Mouse (Mus musculus): ENCODE data around the gene Pak3. TPM values are rescaled to one million over a fixed set of nuclear protein-coding genes. Genes with fewer than 3 reads are reported as not detected.

Gene Pak3
- polyA plus RNA-seq, 1 experiment from 2014 or later = 8.7 TPM

DNA sequence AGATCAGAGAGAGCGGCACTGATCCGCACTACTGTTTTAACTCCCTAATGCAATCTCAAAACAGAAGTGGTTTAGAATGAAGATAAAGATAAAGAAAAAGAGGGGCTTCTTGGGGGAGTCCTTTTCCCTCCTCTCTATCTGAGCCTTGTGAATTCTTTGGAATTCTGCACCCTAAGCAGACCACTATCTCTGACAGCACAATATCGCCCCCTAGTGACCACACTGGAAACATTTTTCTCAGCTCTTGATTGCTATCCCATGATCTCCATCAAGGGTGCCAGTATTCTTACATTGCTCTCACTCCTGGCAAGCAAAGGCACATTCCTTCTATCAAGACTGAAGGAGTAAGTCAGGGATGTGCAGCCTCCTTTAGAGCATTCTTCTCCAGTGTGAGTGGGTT is 149.9 kb downstream of the Pak3 start:
- ATAC-seq = no peak
- WGBS = 44% methylated on average over 3 of the region's 3 CpGs
- Histone ChIP-seq H3K4me1 (replicated peaks) (no peaks in the 10 kb centered on the region), H3K36me3 (no peaks in the 10 kb centered on the region), H3K9ac (no peak overlapping the region), H3K9me3 (no peaks in the 10 kb centered on the region), H3K4me3 (replicated peaks) (no peak overlapping the region), H3K27me3 (replicated peaks) (peaks cover 5% of the 10 kb centered on the region; the same call in 1 of the 2 replicates), H3K27ac (no peak overlapping the region), H3K4me2 (replicated peaks) (no peak overlapping the region)

DNA sequence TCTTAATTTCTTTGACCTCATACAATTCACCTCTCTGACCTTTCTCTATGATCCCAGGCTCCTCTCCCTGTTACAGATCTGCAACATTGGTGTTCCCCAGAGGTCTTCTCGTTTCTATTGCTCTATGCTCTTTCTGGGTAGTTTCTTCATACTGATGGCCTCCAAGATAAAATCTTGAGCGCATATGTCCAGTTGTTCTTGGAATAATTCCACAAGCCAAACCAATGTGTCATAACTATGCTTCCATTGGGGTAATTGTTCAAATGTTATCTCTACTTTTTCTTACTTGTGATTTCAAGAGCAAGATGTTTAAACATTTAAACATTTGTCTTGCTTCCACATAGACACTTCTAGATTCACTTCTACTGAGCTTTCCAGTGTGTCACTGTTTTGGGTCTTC is 160.2 kb downstream of the Pak3 start:
- no peaks in the 10 kb centered on the region for H3K4me1 ChIP-seq (replicated peaks)
- H3K9me3 ChIP-seq = no peaks in the 10 kb centered on the region
- H3K27ac ChIP-seq = no peak overlapping the region
- WGBS = 73% methylated on average over 2 of the region's 2 CpGs
- ATAC-seq = no peak
- no peaks in the 10 kb centered on the region for H3K36me3 ChIP-seq
- no peak overlapping the region for H3K4me3 ChIP-seq (replicated peaks)
- H3K9ac ChIP-seq = no peak overlapping the region
- H3K27me3 ChIP-seq (replicated peaks) = no peaks in the 10 kb centered on the region
- no peak overlapping the region for H3K4me2 ChIP-seq (replicated peaks)

DNA sequence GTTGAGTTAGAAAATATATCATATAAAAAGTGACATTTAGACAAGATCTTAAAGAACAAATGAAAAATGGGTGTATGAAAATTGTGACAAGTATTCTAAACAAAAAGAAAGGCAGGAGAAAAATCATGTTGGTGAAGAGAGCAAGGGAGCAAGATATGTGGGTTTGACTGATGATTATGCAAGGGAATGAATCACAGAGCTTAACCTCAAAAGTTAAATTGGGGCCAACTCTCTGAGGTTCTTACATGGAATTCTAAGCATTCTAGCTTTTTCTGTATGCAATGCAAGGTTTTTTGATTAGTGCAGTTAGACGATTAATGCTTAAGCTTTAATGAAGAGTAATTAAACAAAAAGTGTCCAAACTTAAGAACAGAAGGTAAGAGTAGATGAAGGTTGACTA is 203.9 kb downstream of the Pak3 start:
- Histone ChIP-seq H3K9ac (no peak overlapping the region), H3K27ac (no peak overlapping the region), H3K4me1 (replicated peaks) (no peaks in the 10 kb centered on the region), H3K4me2 (replicated peaks) (no peak overlapping the region), H3K27me3 (replicated peaks) (no peaks in the 10 kb centered on the region), H3K9me3 (no peaks in the 10 kb centered on the region), H3K36me3 (no peaks in the 10 kb centered on the region), H3K4me3 (replicated peaks) (no peak overlapping the region)
- 76% methylated on average over 1 of the region's 1 CpGs for WGBS
- no peak for ATAC-seq

DNA sequence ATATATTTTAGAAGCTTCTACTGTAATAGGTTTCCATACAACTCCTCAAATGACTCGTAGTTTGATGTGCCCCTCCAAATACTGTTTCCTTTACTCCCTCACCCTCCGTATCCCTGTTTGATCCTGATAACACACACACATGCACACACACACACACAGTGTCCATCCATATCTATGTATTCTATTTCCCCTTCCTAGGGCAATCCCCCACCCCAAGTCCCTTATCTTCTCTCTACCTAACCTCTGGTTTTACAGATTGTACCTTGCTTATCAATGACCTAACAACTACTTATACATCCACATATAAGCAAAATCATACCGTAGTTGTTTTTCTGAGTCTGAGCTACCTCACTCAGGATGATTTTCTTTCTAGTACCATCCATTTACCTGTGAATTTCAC is 207.0 kb downstream of the Pak3 start:
- WGBS = 86% methylated on average over 3 of the region's 3 CpGs
- ATAC-seq = no peak

DNA sequence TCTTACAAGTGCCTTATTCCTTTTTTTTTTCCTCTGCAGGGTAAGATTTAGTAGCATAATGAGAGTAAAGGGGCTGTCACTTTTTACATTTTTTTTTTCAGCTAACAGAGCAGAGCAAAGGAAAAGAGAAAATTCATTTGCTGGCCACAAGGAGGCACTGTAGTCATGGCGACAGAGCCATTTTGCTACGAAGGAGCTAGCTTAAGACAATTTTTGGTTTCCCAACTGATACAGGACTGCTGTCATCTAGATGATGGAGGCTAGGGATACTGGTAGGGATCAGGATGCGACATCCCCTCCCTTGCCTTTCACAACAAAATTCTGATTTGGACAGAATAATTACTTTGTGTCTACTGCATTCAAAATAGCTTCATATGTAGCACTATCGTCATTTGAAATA is 217.6 kb downstream of the Pak3 start:
- Histone ChIP-seq H3K4me2 (replicated peaks) (no peak overlapping the region), H3K36me3 (no peaks in the 10 kb centered on the region), H3K4me3 (replicated peaks) (no peak overlapping the region), H3K27me3 (replicated peaks) (no peaks in the 10 kb centered on the region), H3K9me3 (no peaks in the 10 kb centered on the region), H3K9ac (no peak overlapping the region), H3K4me1 (replicated peaks) (no peaks in the 10 kb centered on the region), H3K27ac (no peak overlapping the region)
- 33% methylated on average over 4 of the region's 4 CpGs for WGBS
- no peak for ATAC-seq

More for the DNA sequence above, 207.0 kb downstream of the Pak3 start:
- no peaks in the 10 kb centered on the region for H3K9me3 ChIP-seq
- H3K9ac ChIP-seq = no peak overlapping the region
- no peaks in the 10 kb centered on the region for H3K4me1 ChIP-seq (replicated peaks)
- H3K27ac ChIP-seq = no peak overlapping the region
- no peaks in the 10 kb centered on the region for H3K27me3 ChIP-seq (replicated peaks)
- H3K36me3 ChIP-seq = no peaks in the 10 kb centered on the region
- no peak overlapping the region for H3K4me3 ChIP-seq (replicated peaks)
- H3K4me2 ChIP-seq (replicated peaks) = no peak overlapping the region

- Histone ChIP-seq H3K4me3 (replicated peaks) (no peak overlapping the region), H3K27ac (no peak overlapping the region), H3K4me2 (replicated peaks) (no peak overlapping the region), H3K36me3 (no peaks in the 10 kb centered on the region), H3K27me3 (replicated peaks) (no peaks in the 10 kb centered on the region), H3K4me1 (replicated peaks) (no peaks in the 10 kb centered on the region), H3K9me3 (no peaks in the 10 kb centered on the region), H3K9ac (no peak overlapping the region)
- 16% methylated on average over 2 of the region's 2 CpGs for WGBS
- ATAC-seq = no peak
Measured at GRCm38 (mm10) chrX:143739171-143739570, 220.8 kb downstream of the Pak3 start.

DNA sequence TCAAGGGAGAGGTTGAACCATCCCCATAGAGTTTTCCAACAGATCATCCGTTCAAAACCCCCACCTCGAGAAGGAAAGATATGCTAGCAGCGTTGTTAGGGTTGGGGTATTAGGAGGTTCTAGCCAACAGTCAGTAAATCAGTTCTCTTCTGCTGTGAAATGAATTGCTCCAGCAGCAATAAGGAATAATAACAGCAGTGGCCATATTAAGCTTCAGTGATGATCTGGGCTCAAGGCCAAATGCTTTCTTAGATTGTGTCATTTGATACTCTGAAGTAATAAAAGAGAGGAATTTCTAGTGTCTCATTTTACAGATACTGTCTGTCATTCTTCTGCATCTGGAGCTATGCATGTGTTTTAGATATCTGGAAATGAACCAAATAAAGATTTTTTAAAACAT is 244.2 kb downstream of the Pak3 start:
- Histone ChIP-seq H3K27ac (no peak overlapping the region), H3K27me3 (replicated peaks) (no peaks in the 10 kb centered on the region), H3K4me3 (replicated peaks) (no peak overlapping the region), H3K4me1 (replicated peaks) (no peaks in the 10 kb centered on the region), H3K9ac (no peak overlapping the region), H3K36me3 (no peaks in the 10 kb centered on the region), H3K9me3 (no peaks in the 10 kb centered on the region), H3K4me2 (replicated peaks) (no peak overlapping the region)
- ATAC-seq = no peak
- 48% methylated on average over 3 of the region's 3 CpGs for WGBS

GRCm38 (mm10) chrX:143815948-143816347 is 297.6 kb downstream of the Pak3 start:
- Histone ChIP-seq H3K27ac (no peak overlapping the region), H3K36me3 (no peaks in the 10 kb centered on the region), H3K4me3 (replicated peaks) (no peak overlapping the region), H3K27me3 (replicated peaks) (no peaks in the 10 kb centered on the region), H3K9ac (no peak overlapping the region), H3K4me1 (replicated peaks) (no peaks in the 10 kb centered on the region), H3K9me3 (no peaks in the 10 kb centered on the region), H3K4me2 (replicated peaks) (no peak overlapping the region)
- ATAC-seq = no peak
- WGBS = 64% methylated on average over 1 of the region's 1 CpGs

- H3K9me3 ChIP-seq = no peaks in the 10 kb centered on the region
- WGBS = 90% methylated on average over 2 of the region's 2 CpGs
- no peak for ATAC-seq
Measured at GRCm38 (mm10) chrX:143818961-143819360, 300.6 kb downstream of the Pak3 start.

DNA sequence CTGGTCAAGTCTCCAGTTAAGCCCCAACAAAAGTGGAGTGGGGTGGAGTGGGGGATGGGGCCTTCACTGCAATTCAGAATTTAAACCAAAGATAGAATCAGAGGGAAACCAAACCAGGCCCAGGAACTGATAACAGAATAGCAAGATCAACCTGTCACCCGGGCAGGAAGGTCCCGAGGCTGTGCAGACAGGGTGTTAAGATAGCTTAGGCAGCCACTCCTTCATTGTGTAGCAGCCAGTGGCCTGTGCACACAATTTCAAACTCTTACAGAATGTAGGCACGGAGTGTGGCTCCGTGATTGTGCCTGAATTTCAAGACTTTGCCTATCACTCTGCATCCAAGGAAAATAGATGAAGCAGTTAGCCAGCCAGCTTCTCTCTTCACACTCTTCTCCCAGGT is 308.1 kb downstream of the Pak3 start:
- Histone ChIP-seq H3K4me1 (replicated peaks) (no peaks in the 10 kb centered on the region), H3K4me3 (replicated peaks) (peak overlapping the region; percentile 23), H3K36me3 (no peaks in the 10 kb centered on the region), H3K9me3 (no peaks in the 10 kb centered on the region), H3K27ac (no peak overlapping the region), H3K9ac (no peak overlapping the region), H3K27me3 (replicated peaks) (no peaks in the 10 kb centered on the region), H3K4me2 (replicated peaks) (peak overlapping the region; percentile 42)
- WGBS = 37% methylated on average over 4 of the region's 4 CpGs
- ATAC-seq = no peak

More at GRCm38 (mm10) chrX:143818961-143819360, 300.6 kb downstream of the Pak3 start:
- H3K9ac ChIP-seq = no peak overlapping the region
- H3K36me3 ChIP-seq = no peaks in the 10 kb centered on the region
- no peaks in the 10 kb centered on the region for H3K4me1 ChIP-seq (replicated peaks)
- no peak overlapping the region for H3K4me2 ChIP-seq (replicated peaks)
- no peaks in the 10 kb centered on the region for H3K27me3 ChIP-seq (replicated peaks)
- no peak overlapping the region for H3K27ac ChIP-seq
- no peak overlapping the region for H3K4me3 ChIP-seq (replicated peaks)

DNA sequence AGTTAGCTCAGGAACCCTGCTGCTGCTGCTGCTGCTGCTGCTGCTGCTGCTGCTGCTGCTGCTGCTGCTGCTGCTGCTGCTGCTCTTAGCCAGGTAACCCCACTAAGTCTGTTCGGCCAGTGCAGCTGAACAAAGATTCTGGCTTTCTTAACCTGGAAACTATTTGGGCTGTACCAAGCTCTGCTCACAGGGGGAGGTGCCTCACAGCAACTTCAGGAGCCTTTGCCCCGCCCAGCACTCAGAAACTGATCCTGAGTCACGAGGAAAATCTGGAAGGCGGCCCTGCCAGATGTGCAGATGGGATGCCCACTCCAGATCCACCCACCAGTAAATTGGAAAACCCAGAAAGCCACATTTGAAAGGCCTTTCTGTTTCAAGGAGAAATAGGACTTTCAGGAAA is 308.8 kb downstream of the Pak3 start, which contains the start of gene Capn6:
Gene Capn6 (minus strand): TSS at position 203 of the 400 bp plus-strand sequence.
- Histone ChIP-seq H3K4me1 (replicated peaks) (no peaks in the 10 kb centered on the region), H3K4me2 (replicated peaks) (peak within 1 kb of the TSS; percentile 42), H3K27me3 (replicated peaks) (no peaks in the 10 kb centered on the region), H3K27ac (no peak within 1 kb of the TSS), H3K9me3 (no peaks in the 10 kb centered on the region), H3K4me3 (replicated peaks) (peak within 1 kb of the TSS; percentile 23), H3K9ac (no peak within 1 kb of the TSS), H3K36me3 (no peaks in the 10 kb centered on the region)
- ATAC-seq = 0 out of 2 replicates have a peak, but pooled peaks have one; percentile 47
- WGBS = 38% methylated on average over 4 of the region's 4 CpGs

GRCm38 (mm10) chrX:143846637-143847036 is 328.2 kb downstream of the Pak3 start:
- 75% methylated on average over 3 of the region's 3 CpGs for WGBS
- Histone ChIP-seq H3K9ac (no peak overlapping the region), H3K36me3 (no peaks in the 10 kb centered on the region), H3K27ac (no peak overlapping the region), H3K4me1 (replicated peaks) (no peaks in the 10 kb centered on the region), H3K27me3 (replicated peaks) (no peaks in the 10 kb centered on the region), H3K9me3 (no peaks in the 10 kb centered on the region), H3K4me2 (replicated peaks) (no peak overlapping the region), H3K4me3 (replicated peaks) (no peak overlapping the region)
- ATAC-seq = no peak

Measured in intestine, embryonic 15.5 days (tissue).